Mouse (Mus musculus) hematopoietic stem cell, adult 5-6 weeks (primary cell): Measurements from ENCODE around the gene Pax4. TPM values are rescaled to one million over a fixed set of nuclear protein-coding genes. Genes with fewer than 3 reads are reported as not detected.

Experiments
- ATAC-seq, 2 experiments: fragments of 125-278 bp in 1 of 2; replicated peaks in 1 of 2; 2 replicates each; pipeline ENCODE4 v1.8.0; 2016 to 2017; ENCODE audit warnings: inconsistent platforms in 2 of 2, mild to moderate bottlenecking in 2 of 2, moderate number of reproducible peaks in 2 of 2, low read depth in 1 of 2, moderate TSS enrichment in 1 of 2; ENCODE audit not compliant: low FRiP score in 2 of 2, poor library complexity in 2 of 2, severe bottlenecking in 2 of 2, insufficient read depth in 1 of 2, low TSS enrichment in 1 of 2
- total RNA-seq: library from RNA; stranded (forward); fragments of 172-1452, 232-1000 nt; gene quantifications from 2 replicates; pipeline ENCODE4 v1.2.3, GENCODE M21; 2017

Gene Pax4
- total RNA-seq, 1 experiment from 2014 or later: not detected

DNA sequence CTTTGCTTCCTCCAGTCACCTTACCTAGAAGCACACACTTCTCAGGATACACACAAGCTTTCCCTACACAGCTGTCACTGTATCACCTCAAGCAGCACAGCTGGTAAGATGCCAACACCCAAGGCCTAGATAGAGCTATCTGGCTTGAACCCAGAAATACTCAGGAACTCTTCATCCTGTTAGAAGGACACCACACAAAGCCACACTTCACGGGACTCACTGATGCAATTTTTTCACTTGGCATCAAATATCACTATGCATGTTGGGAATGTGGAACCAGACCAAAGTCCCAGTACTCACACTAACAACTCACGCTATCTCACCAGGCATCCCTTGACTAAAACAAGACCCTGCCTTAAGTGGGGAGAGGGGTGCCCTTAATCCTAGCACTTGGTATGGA lies 29.5 kb downstream of the Pax4 start:
- ATAC-seq: no peak

DNA sequence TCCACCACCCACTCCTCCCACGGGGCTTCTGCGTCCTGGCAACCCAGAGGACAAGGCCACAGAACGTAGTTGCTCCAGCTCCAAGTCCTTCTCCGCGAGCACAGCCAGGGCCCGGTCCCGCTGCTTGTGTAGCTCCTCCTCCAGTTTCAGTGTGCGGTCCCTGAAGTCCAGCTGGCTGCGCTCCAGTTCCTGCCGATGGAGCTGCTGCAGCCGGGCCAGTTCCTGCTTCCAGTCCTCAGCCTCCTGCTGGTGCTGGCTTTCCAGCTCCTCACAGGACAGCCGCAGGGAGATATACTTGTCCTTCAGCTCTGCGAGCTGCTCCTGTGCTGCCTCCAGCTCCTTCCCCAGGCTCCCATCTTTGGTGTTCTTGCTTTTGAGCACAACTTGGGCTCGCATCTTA lies 30.7 kb downstream of the Pax4 start:
- ATAC-seq: no peak

DNA sequence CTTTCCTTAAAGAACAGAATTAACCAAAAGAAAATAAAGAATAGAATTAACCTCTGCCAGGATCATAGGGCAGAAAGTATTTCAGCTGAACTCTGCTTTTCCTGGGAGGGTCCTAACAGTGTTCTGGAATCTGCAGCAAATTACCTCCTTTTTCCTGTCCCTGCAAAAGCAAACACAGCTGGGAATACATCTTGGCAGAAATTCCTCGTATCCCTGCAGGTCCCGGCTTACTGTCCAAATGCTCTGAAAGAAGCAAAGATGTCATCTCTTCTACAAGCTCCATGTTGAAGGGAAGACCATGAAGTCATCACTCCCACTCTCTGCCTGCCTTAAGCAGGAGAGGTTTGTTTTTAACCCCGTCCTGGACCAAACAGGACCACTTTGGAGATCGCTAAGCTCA lies 32.2 kb downstream of the Pax4 start:
- ATAC-seq: no peak

DNA sequence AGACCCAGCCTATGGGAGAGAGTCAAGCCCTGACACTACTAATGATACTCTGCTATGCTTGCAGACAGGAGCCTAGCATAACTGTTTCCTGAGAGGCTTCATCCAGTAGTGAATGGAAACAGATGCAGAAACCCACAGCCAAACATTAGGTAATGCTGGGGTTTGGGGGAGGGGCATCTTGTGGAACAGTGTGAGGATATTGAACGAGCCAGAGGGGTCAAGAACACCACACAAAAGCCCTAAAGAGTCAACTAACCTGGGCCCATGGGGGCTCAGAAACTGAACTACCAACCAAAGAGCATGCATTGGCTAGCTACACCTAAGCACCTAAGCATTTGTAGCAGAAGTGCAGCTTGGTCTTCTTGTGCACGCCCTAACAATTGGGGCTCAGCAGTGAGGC lies 37.9 kb downstream of the Pax4 start:
- no peak for ATAC-seq

DNA sequence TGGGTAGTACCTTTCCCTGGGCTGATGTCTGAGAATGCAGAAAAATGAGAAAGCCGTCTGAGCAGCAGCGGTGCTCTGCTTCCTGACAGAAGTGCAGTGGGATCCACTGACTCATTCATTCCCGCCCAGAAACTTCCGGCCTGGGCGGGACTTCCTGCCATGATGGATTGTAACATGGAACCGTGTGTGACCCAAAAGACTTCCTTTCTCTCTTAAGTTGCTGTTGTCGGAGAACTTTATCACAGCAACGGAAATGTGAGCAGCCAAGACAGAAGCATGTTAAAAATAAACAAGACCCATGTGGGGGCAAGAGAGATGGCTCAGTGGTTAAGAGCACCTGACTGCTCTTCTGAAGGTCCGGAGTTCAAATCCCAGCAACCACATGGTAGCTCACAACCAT lies 39.1 kb downstream of the Pax4 start:
- peak; percentile 73 to 92 for ATAC-seq

DNA sequence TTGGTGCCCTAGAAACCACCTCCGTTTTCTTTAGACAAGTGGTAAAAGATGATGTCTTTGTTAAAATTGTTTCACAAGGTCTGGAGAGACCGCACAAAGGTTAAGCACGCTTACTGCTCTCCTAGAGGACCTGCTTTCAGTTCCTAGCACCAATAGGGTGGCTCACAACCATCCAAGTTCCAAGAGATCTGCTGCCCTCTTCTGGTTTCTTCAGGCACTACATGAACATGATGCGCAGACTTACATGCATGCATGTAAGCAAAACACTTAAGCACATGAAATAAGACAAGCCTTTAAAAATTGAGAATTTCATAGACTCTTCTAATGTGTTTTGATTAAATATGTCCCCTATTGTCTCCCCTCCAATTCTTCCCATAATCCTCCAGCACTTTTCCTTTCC lies 49.4 kb downstream of the Pax4 start:
- ATAC-seq: no peak

DNA sequence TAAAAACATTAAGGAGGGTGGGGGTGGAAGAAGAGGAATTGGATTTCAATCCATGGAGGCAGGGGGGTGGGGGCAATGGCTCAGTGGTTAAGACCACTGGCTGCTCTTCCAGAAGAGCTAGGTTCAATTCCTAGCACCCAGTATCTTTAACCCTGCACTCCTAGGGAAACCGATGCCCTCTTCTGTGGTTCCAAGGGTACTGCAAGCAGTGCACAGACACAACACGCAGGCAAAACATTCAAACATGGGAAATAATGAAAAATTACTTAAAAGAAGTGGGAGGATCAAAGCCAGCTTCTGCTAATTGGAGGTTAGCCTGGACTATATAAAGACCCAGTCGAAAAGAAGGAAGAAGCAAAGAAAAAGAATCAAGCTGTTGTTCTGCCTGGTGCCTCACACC lies 50.4 kb downstream of the Pax4 start:
- ATAC-seq: no peak

DNA sequence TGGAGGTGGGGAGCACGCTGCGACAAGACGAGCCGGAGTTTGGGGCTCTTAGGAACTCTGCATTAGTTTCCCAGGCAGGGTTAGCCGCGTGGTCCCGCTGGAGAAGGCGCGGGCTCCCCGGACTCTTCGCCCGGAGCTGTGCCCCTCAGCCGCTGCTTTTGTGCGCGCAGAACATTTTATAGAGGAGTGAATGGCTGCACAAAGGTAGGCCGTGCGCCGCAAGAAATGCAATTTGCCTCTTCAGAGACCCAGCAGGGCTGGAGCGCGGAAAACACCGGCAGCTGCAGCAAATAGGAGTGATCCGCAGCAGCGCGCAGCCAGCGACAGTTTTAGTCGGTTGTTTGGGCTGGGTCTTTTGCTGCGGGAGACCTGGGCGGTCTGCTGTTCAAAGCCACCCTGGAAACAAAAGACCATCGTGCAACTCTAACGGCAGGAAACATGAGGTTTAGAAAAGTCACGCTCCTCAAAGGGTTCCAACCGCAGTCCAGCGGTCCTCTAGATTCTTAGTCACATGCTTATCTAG lies 51.4 kb downstream of the Pax4 start, which contains the start of gene Zfp800:
Gene Zfp800 (minus strand): TSS at position 325 of the 523 bp plus-strand sequence.
- peak; percentile 54 to 58 for ATAC-seq

DNA sequence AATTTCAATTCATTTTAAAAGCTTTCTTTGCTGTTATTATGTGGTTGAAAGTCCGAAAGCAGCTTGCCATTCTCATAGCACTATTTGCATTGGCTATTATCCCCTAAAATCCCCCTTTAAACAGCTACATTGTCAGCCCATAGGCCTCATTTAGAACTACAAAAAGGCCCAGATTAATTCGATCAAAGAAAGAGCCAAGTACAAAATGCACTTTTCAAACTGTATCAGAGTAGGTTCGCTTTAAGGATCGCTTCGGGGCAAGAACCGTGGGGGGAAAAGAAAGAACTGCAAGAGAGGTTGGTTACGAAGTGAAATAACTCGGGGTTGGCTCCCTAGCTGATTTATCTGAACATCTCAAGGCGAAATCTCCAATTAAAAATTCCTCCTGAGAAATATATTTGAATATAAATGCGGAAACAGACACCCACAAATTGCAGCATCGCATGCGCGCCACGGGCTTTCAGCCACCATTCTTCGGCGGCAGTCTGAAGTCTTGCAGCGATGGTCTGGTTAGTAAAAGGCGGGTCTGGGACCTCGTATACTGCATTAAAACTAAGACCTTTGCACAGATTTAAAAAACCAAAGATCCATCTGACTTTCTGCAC lies 52.2 kb downstream of the Pax4 start:
- peak; percentile 40 to 52 for ATAC-seq

DNA sequence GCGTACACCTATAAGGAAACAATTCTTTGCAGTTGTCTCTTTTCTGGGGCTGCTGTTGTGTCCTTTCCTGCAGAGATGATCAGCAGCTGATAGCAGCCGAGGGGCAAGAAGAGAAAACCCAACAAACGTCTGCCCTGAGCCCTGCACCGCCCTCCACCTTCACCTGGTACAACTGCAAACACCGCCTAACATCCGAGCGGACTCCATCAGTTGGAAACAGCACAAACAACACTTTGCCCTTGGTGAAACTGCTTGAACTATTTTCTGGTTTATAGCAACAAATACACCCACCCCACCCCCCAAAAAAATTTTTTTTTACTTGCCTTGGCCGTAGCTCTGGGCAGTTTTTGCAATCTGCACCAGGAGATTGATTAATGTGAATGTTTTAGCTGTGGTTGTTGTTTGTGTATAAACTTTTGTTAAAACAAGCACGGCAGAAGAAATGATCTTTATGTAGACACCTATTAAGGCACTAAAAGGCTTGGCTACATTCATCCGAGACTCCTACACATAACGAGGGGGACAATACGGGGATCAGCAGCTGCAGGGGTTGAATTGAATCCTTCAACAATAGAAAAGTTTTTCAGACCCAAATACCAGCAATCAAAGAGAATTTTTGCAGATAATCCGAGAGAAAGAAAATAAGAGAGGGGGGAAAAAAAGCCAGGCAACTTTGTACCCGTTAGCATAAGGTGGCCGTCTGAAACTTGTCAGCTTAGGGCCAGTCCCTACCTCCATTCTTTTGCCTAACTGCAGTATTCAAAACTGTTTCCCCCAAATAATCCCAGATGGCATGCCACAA lies 52.9 kb downstream of the Pax4 start:
- ATAC-seq: no peak

Other genes with a start within 250 kb of the Pax4 start
- 57.5 and 78.1 TPM in 2 replicates for gene Zfp800, start 51.3 kb downstream of the Pax4 start, total RNA-seq
- gene Arf5, start 25.8 kb downstream of the Pax4 start, total RNA-seq: 31.7 and 36.9 TPM in 2 replicates
- gene Fscn3, start 21.6 kb downstream of the Pax4 start, total RNA-seq: not detected in 2 replicates
- 17.8 and 20.4 TPM in 2 replicates for gene Gcc1, start 21.0 kb downstream of the Pax4 start, total RNA-seq
- 185 and 229 TPM in 2 replicates for gene Snd1, start 25.8 kb upstream of the Pax4 start, total RNA-seq